Mouse (Mus musculus) spleen, adult 2 months (tissue): Measurements from ENCODE around the gene Nedd4. TPM values are rescaled to one million over a fixed set of nuclear protein-coding genes. Genes with fewer than 3 reads are reported as not detected.

Source experiments
- DNase-seq, 2 experiments: peaks; one replicate each; pipeline versions ENCODE4 v3.0.0 to v3.0.0-alpha.2; 2012 to 2021; ENCODE audit warnings: low spot score in 2 of 2, low read depth in 1 of 2
- H3K27ac ChIP-seq: fragments of 200-500 bp; 2 replicates; pipeline ENCODE4 v1.5.1; 2012; ENCODE audit warnings: low read length, inconsistent platforms; ENCODE audit not compliant: insufficient read depth
- H3K27me3 ChIP-seq: fragments of 200-500 bp; 2 replicates; pipeline ENCODE4 v1.6.1; 2012; ENCODE audit warnings: mild to moderate bottlenecking, moderate library complexity, low read length, inconsistent platforms; ENCODE audit not compliant: control insufficient read depth, insufficient read depth
- H3K36me3 ChIP-seq: fragments of 200-500 bp; 2 replicates; pipeline ENCODE4 v1.6.1; 2012; ENCODE audit warnings: mild to moderate bottlenecking, low read length, inconsistent platforms; ENCODE audit not compliant: control insufficient read depth, insufficient read depth
- H3K4me1 ChIP-seq: fragments of 200-500 bp; 2 replicates; pipeline ENCODE4 v1.6.1; 2011; ENCODE audit warnings: inconsistent platforms; ENCODE audit not compliant: control insufficient read depth, insufficient read depth, insufficient read length
- H3K4me3 ChIP-seq: fragments of 200-500 bp; 2 replicates; pipeline ENCODE4 v1.5.1; 2011; ENCODE audit warnings: mild to moderate bottlenecking, inconsistent platforms; ENCODE audit not compliant: insufficient read depth, insufficient read length; ENCODE audit errors: extremely low read depth
- CTCF ChIP-seq: fragments of 200-500 bp; IDR thresholded peaks from 2 replicates; pipeline ENCODE4 v1.5.1; 2011; ENCODE audit warnings: mild to moderate bottlenecking, inconsistent platforms; ENCODE audit not compliant: insufficient read depth, insufficient read length, insufficient replicate concordance; ENCODE audit errors: extremely low read depth
- POLR2A ChIP-seq: fragments of 200-500 bp; IDR thresholded peaks from 2 replicates; pipeline ENCODE4 v1.6.1; 2011; ENCODE audit warnings: low read depth, low read length, inconsistent platforms
- WGBS: fragments of 180-500 bp; shearing (Covaris S2); methylation state at CpG from one replicate; pipeline ENCODE4 v1.1.7; 2018; 5-methylcytosine and 5-hydroxymethylcytosine counted together
- polyA plus RNA-seq: library from polyadenylated mRNA; depleted of rRNA; stranded (reverse); fragments of >200 nt; gene quantifications from 2 replicates; pipeline ENCODE4 v1.2.3, GENCODE M21; 2012

Nedd4 gene
- polyA plus RNA-seq, 1 experiment: 30.6 TPM

DNA sequence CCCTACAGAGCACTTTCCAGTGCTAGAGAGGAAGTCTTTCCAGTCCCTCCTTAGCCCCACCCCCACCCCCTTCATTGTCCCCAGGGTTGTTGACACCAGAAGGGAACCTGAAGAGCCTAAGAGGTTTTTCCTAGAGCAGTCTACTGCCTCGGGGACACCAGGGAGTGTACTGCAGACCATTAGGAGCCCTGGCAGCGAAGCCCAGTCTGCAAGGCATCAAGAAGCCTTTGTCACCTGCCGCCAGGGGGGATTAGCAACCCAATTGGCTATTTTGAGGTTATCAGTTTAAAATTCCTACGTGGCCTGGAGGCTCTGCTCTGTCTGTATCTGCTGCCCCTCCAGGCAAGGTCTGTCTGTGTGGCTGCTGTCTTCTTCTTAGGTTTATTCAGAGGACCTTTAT, 117.6 kb downstream of the Nedd4 start:
- TF ChIP-seq CTCF: no peak
- no peak for TF ChIP-seq POLR2A
- DNase-seq: no peak
- 67% methylated on average over 4 of the region's 4 CpGs for WGBS

DNA sequence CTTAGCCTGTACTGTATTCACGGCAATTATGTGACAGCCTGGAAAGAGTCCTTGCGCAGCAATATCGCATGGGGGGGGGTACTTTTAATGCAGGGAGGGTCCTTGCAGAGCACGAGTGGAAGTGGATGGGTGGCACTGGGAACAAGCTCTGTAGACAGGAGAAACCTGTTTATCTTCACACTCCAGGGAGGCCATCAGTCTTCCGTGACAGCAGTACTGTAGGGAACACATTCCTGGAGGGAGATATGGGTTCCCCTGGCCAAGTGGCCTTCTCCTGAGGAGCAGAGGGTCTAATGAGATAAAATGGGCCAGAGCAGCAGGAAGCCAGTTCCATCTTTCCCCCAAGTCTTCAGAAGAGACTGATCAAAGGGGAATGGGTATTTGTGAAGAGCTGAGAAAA, 118.5 kb downstream of the Nedd4 start:
- Histone ChIP-seq H3K4me3 (no peak overlapping the region), H3K27me3 (no peaks in the 10 kb centered on the region), H3K27ac (no peak overlapping the region), H3K4me1 (no peaks in the 10 kb centered on the region), H3K36me3 (no peaks in the 10 kb centered on the region)
- TF ChIP-seq CTCF: no peak
- no peak for TF ChIP-seq POLR2A
- no peak for DNase-seq
- WGBS: 71% methylated on average over 5 of the region's 5 CpGs

More for the DNA sequence above, 117.6 kb downstream of the Nedd4 start:
- Histone ChIP-seq H3K27ac (no peak overlapping the region), H3K4me3 (no peak overlapping the region), H3K4me1 (no peaks in the 10 kb centered on the region), H3K36me3 (no peaks in the 10 kb centered on the region), H3K27me3 (no peaks in the 10 kb centered on the region)

DNA sequence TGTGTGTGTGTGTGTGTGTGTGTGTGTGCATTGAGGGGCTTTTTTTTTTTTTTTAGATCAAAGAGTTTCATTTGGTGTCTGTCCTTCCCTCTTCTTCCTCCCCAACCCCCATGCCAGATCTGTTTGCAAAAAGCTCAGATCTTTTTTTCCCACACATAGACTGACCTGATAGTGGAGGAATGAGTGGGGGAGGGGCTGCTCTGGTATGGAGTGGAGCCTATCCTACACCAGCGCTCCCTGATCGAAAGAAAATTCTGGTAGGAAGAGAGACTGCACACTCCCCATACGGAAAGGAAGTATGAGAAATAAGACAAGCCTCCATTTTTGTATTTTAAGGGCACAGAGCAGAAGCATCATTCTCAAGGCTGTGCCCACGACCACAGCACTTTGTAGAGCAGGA, 119.3 kb downstream of the Nedd4 start:
- no peak for DNase-seq
- H3K4me1 ChIP-seq: no peaks in the 10 kb centered on the region
- H3K27me3 ChIP-seq: no peaks in the 10 kb centered on the region
- WGBS: 45% methylated on average over 4 of the region's 4 CpGs
- TF ChIP-seq POLR2A (no peak), CTCF (no peak)
- H3K36me3 ChIP-seq: no peaks in the 10 kb centered on the region
- no peak overlapping the region for H3K4me3 ChIP-seq
- no peak overlapping the region for H3K27ac ChIP-seq

DNA sequence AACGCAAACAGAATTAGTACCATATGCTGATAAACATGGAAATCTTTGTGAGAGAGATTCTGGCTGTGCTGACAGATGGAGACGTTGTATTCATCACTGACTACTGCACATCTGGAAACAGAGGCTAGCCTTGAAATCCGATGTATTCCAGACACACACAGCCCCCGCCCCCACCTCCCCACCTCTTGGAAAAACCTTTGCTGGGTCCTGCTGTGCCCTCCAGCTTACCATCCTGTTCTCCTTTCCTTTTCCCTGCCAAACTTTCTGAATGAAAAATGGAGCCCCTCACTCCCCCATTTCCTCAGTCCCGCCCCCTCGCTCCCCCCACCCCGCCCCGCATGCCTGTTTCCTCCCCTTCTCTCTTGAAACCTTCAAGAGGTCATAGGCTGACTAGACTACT, 120.0 kb downstream of the Nedd4 start:
- 73% methylated on average over 8 of the region's 8 CpGs for WGBS
- DNase-seq: no peak

DNA sequence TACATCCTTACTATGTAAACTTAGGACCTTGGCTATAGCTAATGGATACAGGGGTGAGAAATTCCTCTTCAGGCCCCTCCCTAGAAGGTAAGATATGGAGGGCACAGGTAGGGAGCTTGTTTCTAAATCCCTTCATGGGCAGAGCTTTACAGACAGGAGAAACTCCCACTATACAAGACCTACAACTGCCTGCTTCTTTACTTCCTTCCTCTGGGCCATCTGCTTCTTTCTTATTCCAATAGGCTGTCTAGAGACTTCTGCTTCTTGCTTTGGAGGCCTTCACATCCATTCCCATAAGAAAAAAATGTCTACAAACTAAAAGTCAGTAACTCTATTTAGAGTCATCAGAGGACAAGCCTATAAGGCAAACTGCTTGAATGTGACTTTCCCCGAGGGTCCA, 125.6 kb downstream of the Nedd4 start:
- no peak for DNase-seq
- H3K4me1 ChIP-seq: 0 out of 2 replicates have a peak, but pooled peaks cover 2% of the 10 kb centered on the region
- H3K36me3 ChIP-seq: no peaks in the 10 kb centered on the region
- 90% methylated on average over 1 of the region's 1 CpGs for WGBS
- H3K27ac ChIP-seq: no peak overlapping the region
- H3K4me3 ChIP-seq: no peak overlapping the region
- TF ChIP-seq CTCF (no peak), POLR2A (no peak)
- H3K27me3 ChIP-seq: no peaks in the 10 kb centered on the region; the same call in 1 of the 2 replicates

More for the DNA sequence above, 120.0 kb downstream of the Nedd4 start:
- no peaks in the 10 kb centered on the region for H3K36me3 ChIP-seq
- no peaks in the 10 kb centered on the region for H3K27me3 ChIP-seq
- H3K4me1 ChIP-seq: no peaks in the 10 kb centered on the region
- H3K4me3 ChIP-seq: no peak overlapping the region
- TF ChIP-seq POLR2A (no peak), CTCF (no peak)
- H3K27ac ChIP-seq: no peak overlapping the region

DNA sequence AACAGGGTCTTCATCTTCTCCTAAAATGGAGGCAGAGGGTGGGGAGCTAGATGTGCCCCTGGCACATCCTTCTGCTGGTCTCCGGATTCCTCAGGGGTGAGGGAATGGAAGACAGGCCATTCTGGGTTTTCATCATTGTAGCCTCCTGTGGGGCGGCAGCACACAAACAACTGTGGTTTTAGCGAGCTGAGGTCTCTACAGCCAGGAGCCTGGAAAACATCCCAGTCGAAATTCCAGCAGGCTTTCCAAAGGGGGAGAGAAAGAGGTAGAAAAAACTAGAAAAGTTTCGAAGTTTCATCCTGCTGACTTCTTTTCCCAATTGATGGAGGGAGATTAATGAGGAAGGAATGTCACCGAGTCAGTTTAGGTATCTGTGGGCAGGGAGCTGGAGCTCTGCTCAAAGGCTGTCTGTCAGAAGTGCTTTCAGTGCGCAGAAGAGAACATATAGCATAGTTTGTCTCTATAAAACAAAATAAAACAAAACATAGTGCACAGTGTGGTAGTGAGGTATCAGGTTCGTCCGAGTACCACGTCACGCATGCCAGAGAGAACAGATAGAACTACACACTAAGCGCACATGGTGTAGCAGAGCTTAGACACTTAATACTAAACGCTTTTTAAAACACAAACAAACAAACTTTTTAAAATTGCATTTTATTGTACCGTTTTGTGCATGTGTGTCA, 128.5 kb downstream of the Nedd4 start:
- no peak for DNase-seq
- WGBS: 82% methylated on average over 14 of the region's 14 CpGs
- H3K4me3 ChIP-seq: no peak overlapping the region
- H3K27ac ChIP-seq: no peak overlapping the region
- 0 out of 2 replicates have a peak, but pooled peaks cover 2% of the 10 kb centered on the region for H3K4me1 ChIP-seq
- H3K27me3 ChIP-seq: no peaks in the 10 kb centered on the region; the same call in 1 of the 2 replicates
- no peaks in the 10 kb centered on the region for H3K36me3 ChIP-seq
- no peak for TF ChIP-seq POLR2A
- TF ChIP-seq CTCF: no peak

DNA sequence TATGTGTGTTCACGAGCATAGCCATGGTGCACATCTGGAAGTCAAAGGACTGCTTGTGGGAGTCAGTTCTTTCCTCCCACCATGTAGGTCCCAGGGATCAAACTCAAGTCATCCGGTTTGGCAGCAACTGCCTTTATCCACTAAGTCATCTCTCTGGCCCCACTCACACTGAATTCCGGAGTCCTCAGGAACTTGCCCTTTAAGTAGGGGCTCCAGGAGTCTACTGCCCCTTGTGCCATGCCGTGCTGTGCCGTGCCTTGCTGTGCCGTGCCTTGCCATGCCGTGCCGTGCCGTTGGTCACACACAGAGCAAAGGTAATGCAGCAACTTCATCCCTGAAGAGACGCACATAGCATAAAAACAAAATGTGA, 129.1 kb downstream of the Nedd4 start:
- TF ChIP-seq POLR2A (no peak), CTCF (no peak)
- Histone ChIP-seq H3K27me3 (no peaks in the 10 kb centered on the region; the same call in 1 of the 2 replicates), H3K36me3 (no peaks in the 10 kb centered on the region), H3K4me1 (0 out of 2 replicates have a peak, but pooled peaks cover 2% of the 10 kb centered on the region), H3K27ac (0 out of 2 replicates have a peak overlapping the region, but pooled peaks have one; percentile 23), H3K4me3 (no peak overlapping the region)
- 62% methylated on average over 10 of the region's 10 CpGs for WGBS
- no peak for DNase-seq
